Mouse (Mus musculus) liver, embryonic 11.5 days (tissue): ENCODE measurements around the gene Kmt5c. TPM values are rescaled to one million over a fixed set of nuclear protein-coding genes. Genes with fewer than 3 reads are reported as not detected.
A peak's percentile ranks its signal among the peaks of the same experiment; 100 is the strongest.

Experiments used
- ATAC-seq: fragments of 200-750 bp; cut with Nextera tagmentation; replicated peaks from 2 replicates; pipeline ENCODE4 v1.8.0; 2017; ENCODE audit warnings: moderate number of reproducible peaks, mild to moderate bottlenecking, moderate TSS enrichment, moderate library complexity; ENCODE audit not compliant: low FRiP score
- DNase-seq: peaks from one replicate; pipeline ENCODE4 v3.0.0-alpha.2; 2017; ENCODE audit warnings: low spot score
- H3K27ac ChIP-seq: fragments of 300-500 bp; sonication (generic); 2 replicates; pipeline ENCODE4 v1.5.1; 2014; ENCODE audit warnings: mild to moderate bottlenecking, low read depth, low read length, control low read depth
- H3K27me3 ChIP-seq: fragments of 300-500 bp; sonication (generic); replicated peaks from 2 replicates; pipeline ENCODE4 v1.6.1; 2014; ENCODE audit warnings: low read length, mixed read lengths; ENCODE audit not compliant: control insufficient read depth, insufficient read depth
- H3K36me3 ChIP-seq: fragments of 300-500 bp; sonication (generic); 2 replicates; pipeline ENCODE4 v1.6.1; 2014; ENCODE audit warnings: mild to moderate bottlenecking, low read length, moderate library complexity, mixed read lengths; ENCODE audit not compliant: control insufficient read depth, insufficient read depth
- H3K4me1 ChIP-seq: fragments of 300-500 bp; sonication (generic); replicated peaks from 2 replicates; pipeline ENCODE4 v1.6.1; 2014; ENCODE audit warnings: low read length, mixed read lengths; ENCODE audit not compliant: control insufficient read depth, insufficient read depth
- H3K4me2 ChIP-seq: fragments of 300-500 bp; sonication (generic); 2 replicates; pipeline ENCODE4 v1.6.1; 2014; ENCODE audit warnings: mild to moderate bottlenecking, control low read depth, moderate library complexity
- H3K4me3 ChIP-seq: fragments of 300-500 bp; sonication (generic); 2 replicates; pipeline ENCODE4 v1.5.1; 2014; ENCODE audit warnings: low read depth, low read length, control low read depth
- H3K9ac ChIP-seq: fragments of 300-500 bp; sonication (generic); 2 replicates; pipeline ENCODE4 v1.6.1; 2014; ENCODE audit warnings: low read depth, low read length, control low read depth
- H3K9me3 ChIP-seq: fragments of 300-500 bp; sonication (generic); 2 replicates; pipeline ENCODE4 v1.6.1; 2016; ENCODE audit warnings: low read length, inconsistent platforms, mixed read lengths; ENCODE audit not compliant: control insufficient read depth
- WGBS: fragments of 180-500 bp; shearing (Covaris S2); extraction: QIAGEN DNeasy Blood & Tissue Kit; methylation state at CpG from one replicate; pipeline ENCODE4 v1.1.7; 2014; 5-methylcytosine and 5-hydroxymethylcytosine counted together
- polyA plus RNA-seq: library from polyadenylated mRNA; unstranded; fragments of >200 nt; fragmentation: Nextera tagmentation; extraction: Ambion mirVana; gene quantifications from 2 replicates; pipeline ENCODE4 v1.2.1, GENCODE M21; 2014

The Kmt5c gene
- polyA plus RNA-seq, 1 experiment from 2014 or later: 97.1 TPM

DNA sequence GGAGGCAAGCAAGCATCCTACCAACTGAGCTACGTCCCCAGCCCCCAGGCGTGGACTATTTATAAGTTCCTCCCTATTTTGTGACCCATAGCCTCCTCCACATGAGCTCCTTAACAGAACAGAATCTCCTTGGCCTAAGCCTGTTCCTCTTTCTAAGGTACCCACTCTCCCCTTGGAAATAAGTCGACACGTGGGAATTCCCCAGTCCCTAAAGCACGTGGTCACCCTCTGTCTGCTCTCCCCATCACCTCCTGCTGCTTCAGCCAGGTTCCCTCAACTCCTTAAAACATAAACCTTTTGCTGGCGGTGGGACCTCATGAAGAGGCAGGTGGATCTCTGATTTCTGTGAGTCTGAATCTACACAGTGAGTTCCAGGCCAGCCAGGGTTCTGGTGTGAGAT, 23.0 kb upstream of the Kmt5c start:
- 65% methylated on average over 6 of the region's 6 CpGs for WGBS

GRCm38 (mm10) chr7:4719276-4719675, 20.6 kb upstream of the Kmt5c start:
- ATAC-seq: no peak
- H3K27me3 ChIP-seq: no peaks in the 10 kb centered on the region
- H3K36me3 ChIP-seq: no peaks in the 10 kb centered on the region
- H3K9me3 ChIP-seq: no peaks in the 10 kb centered on the region
- DNase-seq: no peak
- no peak overlapping the region for H3K4me3 ChIP-seq
- H3K4me2 ChIP-seq: no peak overlapping the region
- no peaks in the 10 kb centered on the region for H3K4me1 ChIP-seq
- 87% methylated on average over 3 of the region's 3 CpGs for WGBS
- H3K9ac ChIP-seq: no peak overlapping the region
- no peak overlapping the region for H3K27ac ChIP-seq

More for the DNA sequence above, 23.0 kb upstream of the Kmt5c start:
- ATAC-seq (no peak), DNase-seq (no peak)
- no peaks in the 10 kb centered on the region for H3K9me3 ChIP-seq
- H3K27ac ChIP-seq: no peak overlapping the region
- no peaks in the 10 kb centered on the region for H3K4me1 ChIP-seq
- no peaks in the 10 kb centered on the region for H3K27me3 ChIP-seq
- H3K4me3 ChIP-seq: no peak overlapping the region
- H3K9ac ChIP-seq: no peak overlapping the region
- 0 out of 2 replicates have a peak, but pooled peaks cover 4% of the 10 kb centered on the region for H3K36me3 ChIP-seq
- H3K4me2 ChIP-seq: no peak overlapping the region

- Histone ChIP-seq H3K9ac (0 out of 2 replicates have a peak overlapping the region, but pooled peaks have one; percentile 16), H3K4me3 (peak overlapping the region; percentile 28; the same call in 1 of the 2 replicates), H3K36me3 (no peaks in the 10 kb centered on the region), H3K4me1 (no peaks in the 10 kb centered on the region; the same call in 1 of the 2 replicates), H3K27ac (no peak overlapping the region), H3K4me2 (peak overlapping the region; percentile 62), H3K9me3 (no peaks in the 10 kb centered on the region), H3K27me3 (no peaks in the 10 kb centered on the region)
- WGBS: 35% methylated on average over 12 of the region's 12 CpGs
- DNase-seq (no peak), ATAC-seq (peak; percentile 59; the same call in 1 of the 2 replicates)
Measured at GRCm38 (mm10) chr7:4723508-4723907, 16.4 kb upstream of the Kmt5c start.

DNA sequence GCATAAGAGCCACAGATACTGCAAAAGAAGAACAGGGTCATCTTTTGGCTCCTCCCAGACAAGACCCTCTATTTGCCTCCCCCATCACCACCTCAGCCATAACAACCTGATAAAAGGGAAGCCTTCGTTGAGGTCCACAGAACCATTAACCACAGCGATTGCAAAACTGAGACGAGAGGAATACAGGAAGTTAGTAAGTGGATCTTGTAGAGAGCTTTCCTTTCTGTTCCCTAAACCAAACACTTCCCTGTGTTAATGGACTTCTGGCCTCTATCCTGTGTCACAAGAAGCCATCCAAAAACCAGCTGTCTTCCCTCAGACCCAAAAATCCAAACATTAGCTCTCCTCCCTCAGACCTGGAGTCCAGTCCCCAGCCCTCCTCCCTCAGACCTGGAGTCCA, 15.6 kb upstream of the Kmt5c start:
- DNase-seq: no peak
- no peaks in the 10 kb centered on the region; the same call in 1 of the 2 replicates for H3K4me1 ChIP-seq
- no peaks in the 10 kb centered on the region for H3K9me3 ChIP-seq
- H3K27ac ChIP-seq: no peak overlapping the region
- 16% methylated on average over 3 of the region's 3 CpGs for WGBS
- no peak overlapping the region for H3K9ac ChIP-seq
- no peak for ATAC-seq
- no peak overlapping the region; the same call in 1 of the 2 replicates for H3K4me2 ChIP-seq
- no peak overlapping the region for H3K4me3 ChIP-seq
- no peaks in the 10 kb centered on the region for H3K27me3 ChIP-seq
- H3K36me3 ChIP-seq: no peaks in the 10 kb centered on the region

- Histone ChIP-seq H3K9ac (no peak within 1 kb of the TSS), H3K4me3 (no peak within 1 kb of the TSS), H3K36me3 (no peaks in the 10 kb centered on the region), H3K27me3 (no peaks in the 10 kb centered on the region), H3K27ac (no peak within 1 kb of the TSS), H3K4me2 (peak within 1 kb of the TSS; percentile 62; the same call in 1 of the 2 replicates), H3K9me3 (no peaks in the 10 kb centered on the region), H3K4me1 (no peaks in the 10 kb centered on the region; the same call in 1 of the 2 replicates)
- DNase-seq (no peak), ATAC-seq (no peak)
- 42% methylated on average over 7 of the region's 7 CpGs for WGBS
Measured at GRCm38 (mm10) chr7:4725169-4725568, 14.7 kb upstream of the Kmt5c start, which contains the start of gene Tmem150b. Tmem150b (minus strand) TSS chr7:4725249.

DNA sequence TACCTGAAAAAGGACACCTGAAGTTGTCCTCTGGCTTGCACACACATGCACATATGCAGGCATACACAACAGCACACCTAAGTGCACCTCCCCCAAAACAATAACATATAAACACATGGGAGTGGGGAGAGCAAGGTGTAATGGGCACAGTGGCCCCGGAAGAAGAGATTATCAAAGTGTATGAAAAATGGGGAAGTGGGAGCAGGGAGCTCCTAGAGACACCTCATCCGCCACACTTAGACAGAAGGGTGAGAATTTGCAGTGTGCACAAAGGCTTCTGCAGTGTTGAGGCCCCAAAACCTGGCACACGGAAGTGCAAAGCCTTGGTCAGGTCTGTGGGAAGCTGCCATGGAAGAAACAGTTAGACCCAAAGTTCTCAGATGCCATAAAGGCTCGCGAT, 8.8 kb upstream of the Kmt5c start:
- DNase-seq: no peak
- no peaks in the 10 kb centered on the region for H3K36me3 ChIP-seq
- H3K4me2 ChIP-seq: no peak overlapping the region
- peaks cover 3% of the 10 kb centered on the region for H3K4me1 ChIP-seq
- no peak overlapping the region for H3K4me3 ChIP-seq
- no peak for ATAC-seq
- no peak overlapping the region for H3K9ac ChIP-seq
- H3K27ac ChIP-seq: no peak overlapping the region
- H3K27me3 ChIP-seq: no peaks in the 10 kb centered on the region
- WGBS: 68% methylated on average over 5 of the region's 5 CpGs
- no peaks in the 10 kb centered on the region for H3K9me3 ChIP-seq

- Histone ChIP-seq H3K36me3 (no peaks in the 10 kb centered on the region), H3K27ac (no peak overlapping the region), H3K4me3 (no peak overlapping the region), H3K9ac (no peak overlapping the region), H3K27me3 (no peaks in the 10 kb centered on the region), H3K9me3 (no peaks in the 10 kb centered on the region), H3K4me2 (peak overlapping the region; percentile 6; the same call in 1 of the 2 replicates), H3K4me1 (peaks cover 3% of the 10 kb centered on the region)
- 41% methylated on average over 6 of the region's 6 CpGs for whole genome bisulfite sequencing
- DNase-seq (no peak), ATAC-seq (peak; percentile 82)
Measured at GRCm38 (mm10) chr7:4732968-4733392, 6.9 kb upstream of the Kmt5c start.

DNA sequence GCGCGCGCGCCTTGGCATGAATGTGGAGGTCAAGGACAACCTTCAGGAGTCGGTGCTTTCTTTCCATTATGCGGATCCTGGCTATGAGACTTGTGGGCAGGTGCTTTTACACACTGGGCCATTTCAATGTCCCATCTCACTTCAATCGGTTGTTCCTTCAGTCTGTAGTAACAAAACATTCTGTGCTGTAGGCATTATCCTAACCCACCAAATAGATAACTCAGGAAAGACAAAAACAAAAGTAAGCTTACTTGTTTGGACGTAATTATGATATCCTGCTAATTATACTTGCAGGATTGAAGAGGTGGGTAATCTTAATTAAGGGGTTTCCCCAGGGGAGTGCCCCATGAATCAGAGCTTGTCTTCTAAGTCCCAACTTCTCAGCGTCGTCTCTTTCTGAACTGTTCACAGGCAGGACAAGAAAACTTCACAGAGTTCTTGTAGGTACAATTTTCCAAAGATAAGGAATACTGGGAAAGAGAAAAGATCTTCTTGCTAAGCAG, 823 bp upstream of the Kmt5c start:
- Histone ChIP-seq H3K27me3 (no peaks in the 10 kb centered on the region), H3K4me1 (peaks cover 29% of the 10 kb centered on the region), H3K4me2 (peak overlapping the region; percentile 68), H3K9me3 (no peaks in the 10 kb centered on the region), H3K9ac (peak overlapping the region; percentile 31; the same call in 1 of the 2 replicates), H3K36me3 (peaks cover 4% of the 10 kb centered on the region; the same call in 1 of the 2 replicates), H3K27ac (no peak overlapping the region), H3K4me3 (peak overlapping the region; percentile 45)
- no peak for DNase-seq
- WGBS: 60% methylated on average over 10 of the region's 10 CpGs
- no peak for ATAC-seq

DNA sequence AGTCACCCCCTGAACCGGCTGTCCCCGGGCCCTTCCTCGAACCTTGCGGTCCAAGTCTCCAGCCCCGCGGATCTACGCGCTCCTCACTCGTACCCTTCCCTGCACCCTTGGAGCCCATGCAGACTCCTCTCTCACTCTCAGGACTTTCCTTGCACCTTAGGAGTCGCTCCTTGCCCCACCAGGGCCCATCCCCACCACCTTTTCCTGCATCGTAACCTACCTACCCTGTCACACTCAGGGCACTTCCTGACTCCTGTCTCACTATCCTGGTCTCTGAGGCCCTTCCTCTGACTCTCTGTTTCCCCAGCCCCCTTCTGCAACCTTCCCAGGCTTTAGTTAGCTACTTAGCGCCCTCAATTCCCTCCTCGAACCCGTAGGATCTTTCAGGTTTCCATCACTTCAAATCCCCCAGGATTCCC, 403 bp downstream of the Kmt5c start:
- peak overlapping the region; percentile 97 for H3K9ac ChIP-seq
- WGBS: 0% methylated on average over 14 of the region's 14 CpGs
- peaks cover 12% of the 10 kb centered on the region; the same call in 1 of the 2 replicates for H3K36me3 ChIP-seq
- H3K27ac ChIP-seq: peak overlapping the region; percentile 92
- peak overlapping the region; percentile 86 for H3K4me3 ChIP-seq
- H3K4me1 ChIP-seq: peaks cover 39% of the 10 kb centered on the region
- no peak for DNase-seq
- H3K4me2 ChIP-seq: peak overlapping the region; percentile 81
- ATAC-seq: peak; percentile 12
- no peaks in the 10 kb centered on the region for H3K9me3 ChIP-seq
- H3K27me3 ChIP-seq: no peaks in the 10 kb centered on the region
